Mouse (Mus musculus): Measurements from ENCODE around the gene Hint2.

The Hint2 gene

GRCm38 (mm10) chr4:43653161-43654015 is 2.9 kb downstream of the Hint2 start, which contains the start of gene Spag8:
Gene Spag8 (minus strand): TSS chr4:43653594.
- peak in 1 of 2 experiments; percentile 22 for DNase-seq

GRCm38 (mm10) chr4:43652726-43653125 is 3.5 kb downstream of the Hint2 start:
- peak in 1 of 2 experiments; percentile 6 for DNase-seq

GRCm38 (mm10) chr4:43649783-43650182 is 6.5 kb downstream of the Hint2 start:
- no peak for DNase-seq

GRCm38 (mm10) chr4:43640491-43640890 is 15.8 kb downstream of the Hint2 start:
- DNase-seq, result peak in 1 of 2 experiments; percentile 1

GRCm38 (mm10) chr4:43640076-43640475 is 16.2 kb downstream of the Hint2 start:
- DNase-seq, result peak in 1 of 2 experiments; percentile 2

GRCm38 (mm10) chr4:43636751-43637150 is 19.5 kb downstream of the Hint2 start:
- DNase-seq, result peak in 1 of 2 experiments; percentile 2

- DNase-seq, result peak in 1 of 2 experiments; percentile 5
These were observed 21.5 kb downstream of the Hint2 start for GRCm38 (mm10) chr4:43634621-43635374.

GRCm38 (mm10) chr4:43633736-43634135 is 22.5 kb downstream of the Hint2 start:
- peak in 1 of 2 experiments; percentile 7 for DNase-seq

- DNase-seq, result peak in 1 of 2 experiments; percentile 6
These were observed 23.0 kb downstream of the Hint2 start for GRCm38 (mm10) chr4:43633296-43633695.

GRCm38 (mm10) chr4:43631956-43632920 is 24.0 kb downstream of the Hint2 start:
- DNase-seq, result peak; percentile 66 to 70

- peak; percentile 79 for DNase-seq
These were observed 25.0 kb downstream of the Hint2 start, which contains the start of gene Npr2 for GRCm38 (mm10) chr4:43631046-43631955. Gene Npr2 (plus strand): TSS chr4:43631935.

- peak in 1 of 2 experiments; percentile 42 for DNase-seq
These were observed 25.6 kb downstream of the Hint2 start for GRCm38 (mm10) chr4:43630671-43631045.

GRCm38 (mm10) chr4:43630030-43630581 is 26.2 kb downstream of the Hint2 start:
- DNase-seq, result peak; percentile 85 to 89

- DNase-seq, result peak; percentile 53 to 59
These were observed 27.0 kb downstream of the Hint2 start for GRCm38 (mm10) chr4:43629106-43629817.

GRCm38 (mm10) chr4:43620146-43620778 is 36.0 kb downstream of the Hint2 start:
- no peak for DNase-seq

- DNase-seq, result no peak
These were observed 43.1 kb downstream of the Hint2 start for GRCm38 (mm10) chr4:43613060-43613730.

- no peak for DNase-seq
These were observed 43.7 kb downstream of the Hint2 start for GRCm38 (mm10) chr4:43612534-43612933.

GRCm38 (mm10) chr4:43604751-43605685 is 51.2 kb downstream of the Hint2 start:
- no peak for DNase-seq
